Mouse (Mus musculus) embryonic facial prominence, embryonic 10.5 days (tissue): Measurements from ENCODE around the gene Wwp2. TPM values are rescaled to one million over a fixed set of nuclear protein-coding genes. Genes with fewer than 3 reads are reported as not detected.
"Not testable (repeated sequence)": the region's sequence is repeated elsewhere in the genome, so short reads cannot be mapped to it uniquely, and the experiment has no call there.

ENCODE experiments used
- DNase-seq: peaks from one replicate; pipeline ENCODE4 v3.0.0-alpha.2; 2017; ENCODE audit warnings: low spot score
- H3K27ac ChIP-seq: fragments of 300-500 bp; sonication (generic); replicated peaks from 2 replicates; pipeline ENCODE4 v1.5.1; 2016; ENCODE audit warnings: mild to moderate bottlenecking
- H3K27me3 ChIP-seq: fragments of 300-500 bp; sonication (generic); replicated peaks from 2 replicates; pipeline ENCODE4 v1.6.1; 2016; ENCODE audit warnings: low read depth, mild to moderate bottlenecking; ENCODE audit not compliant: poor library complexity, severe bottlenecking
- H3K36me3 ChIP-seq: fragments of 300-500 bp; sonication (generic); replicated peaks from 2 replicates; pipeline ENCODE4 v1.6.1; 2016; ENCODE audit warnings: mild to moderate bottlenecking, moderate library complexity
- H3K4me1 ChIP-seq: fragments of 300-500 bp; sonication (generic); 2 replicates; pipeline ENCODE4 v1.6.1; 2016
- H3K4me3 ChIP-seq: fragments of 300-500 bp; sonication (generic); 2 replicates; pipeline ENCODE4 v1.5.1; 2016; ENCODE audit warnings: mild to moderate bottlenecking, moderate library complexity
- H3K9me3 ChIP-seq: fragments of 300-500 bp; sonication (generic); 2 replicates; pipeline ENCODE4 v1.6.1; 2016; ENCODE audit warnings: mild to moderate bottlenecking
- WGBS: fragments of 180-500 bp; shearing (Covaris S2); methylation state at CpG from one replicate; pipeline ENCODE4 v1.1.7; 2016; 5-methylcytosine and 5-hydroxymethylcytosine counted together
- polyA plus RNA-seq: library from polyadenylated mRNA; unstranded; fragments of >200 nt; fragmentation: Nextera tagmentation; extraction: Ambion mirVana; gene quantifications from 2 replicates; pipeline ENCODE4 v1.2.1, GENCODE M21; 2016

The Wwp2 gene
- polyA plus RNA-seq, 1 experiment from 2014 or later: 67.5 TPM

GRCm38 (mm10) chr8:107465332-107465990 is 29.3 kb downstream of the Wwp2 start:
- Histone ChIP-seq H3K27me3 (no peaks in the 10 kb centered on the region), H3K4me3 (no peak overlapping the region), H3K9me3 (no peaks in the 10 kb centered on the region), H3K27ac (peak overlapping the region; percentile 65), H3K36me3 (peaks cover 87% of the 10 kb centered on the region), H3K4me1 (peaks cover 32% of the 10 kb centered on the region)
- no peak for DNase-seq
- WGBS: 54% methylated on average over 3 of the region's 3 CpGs

DNA sequence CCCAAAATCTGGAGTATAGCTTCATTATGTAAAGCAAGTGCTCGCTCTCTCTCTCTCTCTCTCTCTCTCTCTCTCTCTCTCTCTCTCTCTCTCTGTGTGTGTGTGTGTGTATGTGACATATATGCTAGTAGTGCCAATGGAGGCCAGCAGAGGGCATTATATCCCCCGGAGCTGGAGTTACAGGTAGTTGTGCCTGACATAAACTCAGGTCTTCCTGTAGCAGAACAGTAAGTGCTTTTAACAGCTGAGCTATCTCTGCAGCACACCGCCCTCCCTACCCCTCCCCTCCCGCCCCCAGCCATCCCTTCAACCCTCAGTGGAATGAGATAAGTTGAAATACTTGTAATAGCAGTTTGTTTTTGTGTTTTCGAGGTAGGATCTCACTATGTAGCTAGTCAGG is 30.5 kb downstream of the Wwp2 start:
- no peaks in the 10 kb centered on the region for H3K27me3 ChIP-seq
- H3K9me3 ChIP-seq: no peaks in the 10 kb centered on the region
- H3K4me3 ChIP-seq: no peak overlapping the region
- 0 out of 2 replicates have a peak overlapping the region, but pooled peaks have one; percentile 19 for H3K27ac ChIP-seq
- no peak for DNase-seq
- peaks cover 32% of the 10 kb centered on the region for H3K4me1 ChIP-seq
- 95% methylated on average over 5 of the region's 5 CpGs for WGBS
- H3K36me3 ChIP-seq: peaks cover 85% of the 10 kb centered on the region

- Histone ChIP-seq H3K4me1 (peaks cover 43% of the 10 kb centered on the region), H3K36me3 (peaks cover 73% of the 10 kb centered on the region), H3K9me3 (no peaks in the 10 kb centered on the region), H3K27ac (peak overlapping the region; percentile 86), H3K27me3 (no peaks in the 10 kb centered on the region), H3K4me3 (0 out of 2 replicates have a peak overlapping the region, but pooled peaks have one; percentile 13)
- DNase-seq: peak; percentile 80
- WGBS: 29% methylated on average over 8 of the region's 8 CpGs
These were observed 32.7 kb downstream of the Wwp2 start for GRCm38 (mm10) chr8:107468811-107469302.

GRCm38 (mm10) chr8:107470302-107470701 is 34.1 kb downstream of the Wwp2 start:
- Histone ChIP-seq H3K4me1 (peaks cover 43% of the 10 kb centered on the region), H3K27ac (0 out of 2 replicates have a peak overlapping the region, but pooled peaks have one; percentile 48), H3K4me3 (no peak overlapping the region), H3K36me3 (peaks cover 63% of the 10 kb centered on the region), H3K27me3 (no peaks in the 10 kb centered on the region), H3K9me3 (no peaks in the 10 kb centered on the region)
- WGBS: 77% methylated on average over 5 of the region's 5 CpGs
- no peak for DNase-seq

- H3K4me1 ChIP-seq: peaks cover 37% of the 10 kb centered on the region
- peak overlapping the region; percentile 76 for H3K27ac ChIP-seq
- WGBS: 55% methylated on average over 10 of the region's 10 CpGs
- DNase-seq: no peak
- H3K9me3 ChIP-seq: no peaks in the 10 kb centered on the region
- H3K4me3 ChIP-seq: no peak overlapping the region
- H3K36me3 ChIP-seq: peaks cover 58% of the 10 kb centered on the region
- no peaks in the 10 kb centered on the region for H3K27me3 ChIP-seq
These were observed 36.4 kb downstream of the Wwp2 start for GRCm38 (mm10) chr8:107472403-107473100.

DNA sequence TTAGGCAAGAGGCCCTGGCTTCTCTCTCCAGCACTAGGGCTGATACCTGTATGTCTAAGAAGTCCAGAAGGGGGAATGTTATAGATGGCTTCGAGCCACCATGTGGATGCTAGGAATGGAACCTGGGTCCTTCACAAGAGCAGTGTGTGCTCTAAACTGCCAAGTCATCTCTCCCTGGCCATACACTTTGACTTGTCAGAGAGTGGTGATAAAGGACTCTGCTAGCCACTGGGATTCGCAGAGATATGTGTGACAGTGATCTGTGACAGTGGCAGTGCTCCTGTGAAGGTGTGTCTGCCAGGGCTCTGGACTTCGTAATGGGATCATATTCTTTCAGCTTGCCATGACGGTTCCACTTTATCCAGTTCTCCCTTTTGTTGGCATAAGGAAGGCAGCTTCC is 37.2 kb downstream of the Wwp2 start:
- no peak overlapping the region for H3K4me3 ChIP-seq
- 90% methylated on average over 4 of the region's 4 CpGs for WGBS
- peaks cover 55% of the 10 kb centered on the region for H3K36me3 ChIP-seq
- H3K27me3 ChIP-seq: no peaks in the 10 kb centered on the region
- no peak overlapping the region for H3K27ac ChIP-seq
- DNase-seq: no peak
- no peaks in the 10 kb centered on the region for H3K9me3 ChIP-seq
- peaks cover 29% of the 10 kb centered on the region for H3K4me1 ChIP-seq

DNA sequence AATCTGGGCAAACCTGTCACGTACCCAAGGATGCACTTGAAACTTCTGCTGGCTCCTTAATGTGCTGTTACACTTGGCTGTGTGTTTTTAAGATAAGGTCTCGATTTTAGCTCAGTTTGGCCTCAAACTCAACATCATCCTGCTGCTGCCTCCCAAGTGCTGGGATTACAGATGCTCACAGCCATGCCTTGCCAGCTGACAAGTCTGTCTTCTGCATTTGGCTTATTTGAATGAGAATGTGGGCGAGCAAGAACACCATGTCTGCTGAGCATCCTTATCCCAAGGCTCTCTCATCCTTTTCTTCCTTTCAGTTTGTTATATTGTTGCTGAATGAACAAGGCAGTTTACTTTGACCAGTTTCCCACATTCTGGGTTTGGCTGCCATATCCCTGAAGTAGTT is 39.4 kb downstream of the Wwp2 start:
- Histone ChIP-seq H3K27me3 (no peaks in the 10 kb centered on the region), H3K9me3 (no peaks in the 10 kb centered on the region), H3K4me3 (no peak overlapping the region), H3K27ac (no peak overlapping the region), H3K36me3 (peaks cover 51% of the 10 kb centered on the region), H3K4me1 (peaks cover 11% of the 10 kb centered on the region)
- DNase-seq: no peak
- WGBS: 90% methylated on average over 3 of the region's 3 CpGs

GRCm38 (mm10) chr8:107476786-107477185 is 40.6 kb downstream of the Wwp2 start:
- H3K4me3 ChIP-seq, H3K27me3 ChIP-seq, H3K27ac ChIP-seq, DNase-seq, H3K9me3 ChIP-seq: not testable (repeated sequence)
- Histone ChIP-seq H3K36me3 (peaks cover 53% of the 10 kb centered on the region), H3K4me1 (peaks cover 11% of the 10 kb centered on the region)
- 89% methylated on average over 7 of the region's 7 CpGs for WGBS

- Histone ChIP-seq H3K27ac (no peak overlapping the region), H3K4me1 (no peaks in the 10 kb centered on the region), H3K4me3 (no peak overlapping the region), H3K9me3 (no peaks in the 10 kb centered on the region), H3K36me3 (peaks cover 63% of the 10 kb centered on the region), H3K27me3 (no peaks in the 10 kb centered on the region)
- no peak for DNase-seq
- WGBS: 85% methylated on average over 6 of the region's 6 CpGs
These were observed 42.6 kb downstream of the Wwp2 start for GRCm38 (mm10) chr8:107478728-107479127.

GRCm38 (mm10) chr8:107480436-107480835 is 44.3 kb downstream of the Wwp2 start:
- Histone ChIP-seq H3K27me3 (no peaks in the 10 kb centered on the region), H3K27ac (no peak overlapping the region), H3K9me3 (no peaks in the 10 kb centered on the region), H3K4me1 (no peaks in the 10 kb centered on the region), H3K4me3 (no peak overlapping the region), H3K36me3 (peaks cover 68% of the 10 kb centered on the region)
- 91% methylated on average over 4 of the region's 4 CpGs for WGBS
- DNase-seq: no peak

- 85% methylated on average over 8 of the region's 8 CpGs for WGBS
- Histone ChIP-seq H3K4me1 (no peaks in the 10 kb centered on the region), H3K27ac (peak overlapping the region; percentile 48; the same call in 1 of the 2 replicates), H3K9me3 (no peaks in the 10 kb centered on the region), H3K36me3 (peaks cover 69% of the 10 kb centered on the region), H3K4me3 (no peak overlapping the region), H3K27me3 (no peaks in the 10 kb centered on the region)
- no peak for DNase-seq
These were observed 47.1 kb downstream of the Wwp2 start for GRCm38 (mm10) chr8:107483250-107483649.

DNA sequence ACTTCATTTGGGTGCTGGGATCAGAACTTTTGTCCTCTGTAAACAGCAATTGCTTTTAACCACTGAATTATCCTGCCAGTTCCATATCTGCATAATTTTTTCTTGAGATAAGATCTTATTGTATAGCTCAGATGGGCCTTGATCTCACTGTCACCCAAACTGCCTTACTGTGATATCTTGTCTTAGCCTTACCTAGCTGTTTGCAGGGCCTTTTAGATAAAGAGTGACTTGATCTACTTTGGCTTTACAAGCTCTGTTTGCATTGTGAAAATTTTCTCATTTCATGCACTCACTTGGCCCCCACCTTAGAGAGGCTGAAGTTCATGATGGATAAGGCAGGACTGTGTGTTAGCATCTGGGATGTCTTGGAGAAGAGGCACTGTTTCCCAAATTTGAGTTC is 48.8 kb downstream of the Wwp2 start:
- no peaks in the 10 kb centered on the region for H3K9me3 ChIP-seq
- no peak overlapping the region for H3K4me3 ChIP-seq
- DNase-seq: no peak
- H3K36me3 ChIP-seq: peaks cover 59% of the 10 kb centered on the region
- H3K27ac ChIP-seq: no peak overlapping the region
- no peaks in the 10 kb centered on the region for H3K27me3 ChIP-seq
- H3K4me1 ChIP-seq: peaks cover 10% of the 10 kb centered on the region

DNA sequence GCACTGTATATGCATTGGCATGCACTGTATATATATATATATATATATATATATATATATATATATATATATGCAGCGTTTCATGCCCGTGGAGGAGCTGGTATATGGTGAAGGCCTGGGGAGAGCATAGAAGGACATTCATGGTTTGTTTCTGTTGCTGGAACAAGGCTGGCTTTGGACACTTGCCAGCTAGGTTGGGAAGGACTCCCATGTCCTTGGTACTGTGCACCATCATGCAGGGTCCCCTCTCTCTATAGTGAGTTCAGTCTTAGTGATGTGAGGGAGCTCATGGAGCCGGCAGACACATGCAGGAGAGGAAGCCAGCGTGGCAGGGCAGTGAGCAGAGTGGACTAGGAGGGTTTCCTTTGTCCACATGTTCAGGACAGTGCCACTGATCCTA is 52.4 kb downstream of the Wwp2 start:
- 92% methylated on average over 4 of the region's 4 CpGs for WGBS
- no peaks in the 10 kb centered on the region for H3K27me3 ChIP-seq
- H3K4me3 ChIP-seq: no peak overlapping the region
- no peak for DNase-seq
- H3K4me1 ChIP-seq: peaks cover 21% of the 10 kb centered on the region
- no peaks in the 10 kb centered on the region for H3K9me3 ChIP-seq
- peaks cover 28% of the 10 kb centered on the region for H3K36me3 ChIP-seq
- H3K27ac ChIP-seq: peak overlapping the region; percentile 40; the same call in 1 of the 2 replicates
